Mouse (Mus musculus): ENCODE measurements at regions not wholly inside any gene's neighbourhood (a gene's known extent, or its start where the extent isn't known, plus 50 kb on each side); places are given as distances from the start of the nearest gene placed in this dataset.

GRCm38 (mm10) chr19:15047306-15047868 is 449.5 kb upstream of the Tle4 start:
- Histone ChIP-seq H3K4me1 (ENCODE audit: control insufficient read depth, insufficient read depth, low read length) (no peaks in the 10 kb centered on the region), H3K4me3 (ENCODE audit: insufficient read depth, low read depth, low read length) (no peak overlapping the region), H3K27ac (ENCODE audit: insufficient read depth, low read depth, low read length) (no peak overlapping the region)
- 77% methylated on average over 4 of the region's 4 CpGs for whole genome bisulfite sequencing
- TF ChIP-seq POLR2A (IDR thresholded peaks at IDR 0.05; ENCODE audit: insufficient read depth, low read depth, low read length) (no peak), CTCF (IDR thresholded peaks at IDR 0.05; ENCODE audit: insufficient read depth, low read depth, low read length) (no peak)

- Histone ChIP-seq H3K4me1 (ENCODE audit: control insufficient read depth, insufficient read depth, low read length) (no peaks in the 10 kb centered on the region), H3K4me3 (ENCODE audit: insufficient read depth, low read depth, low read length) (no peak overlapping the region), H3K27ac (ENCODE audit: insufficient read depth, low read depth, low read length) (no peak overlapping the region)
- 2% methylated on average over 3 of the region's 3 CpGs for WGBS
- TF ChIP-seq CTCF (IDR thresholded peaks at IDR 0.05; ENCODE audit: insufficient read depth, low read depth, low read length) (peak; percentile 75), POLR2A (IDR thresholded peaks at IDR 0.05; ENCODE audit: insufficient read depth, low read depth, low read length) (no peak)
Measured at GRCm38 (mm10) chr19:15035554-15035953, 437.7 kb upstream of the Tle4 start.

GRCm38 (mm10) chr19:15033921-15034320 is 436.1 kb upstream of the Tle4 start:
- Histone ChIP-seq H3K27ac (ENCODE audit: insufficient read depth, low read depth, low read length) (no peak overlapping the region), H3K4me1 (ENCODE audit: control insufficient read depth, insufficient read depth, low read length) (no peaks in the 10 kb centered on the region), H3K4me3 (ENCODE audit: insufficient read depth, low read depth, low read length) (no peak overlapping the region)
- TF ChIP-seq POLR2A (IDR thresholded peaks at IDR 0.05; ENCODE audit: insufficient read depth, low read depth, low read length) = no peak
- TF ChIP-seq CTCF (IDR thresholded peaks at IDR 0.05; ENCODE audit: insufficient read depth, low read depth, low read length) = no peak
- 87% methylated on average over 8 of the region's 8 CpGs for WGBS

- 92% methylated on average over 5 of the region's 5 CpGs for WGBS
- Histone ChIP-seq H3K27ac (ENCODE audit: insufficient read depth, low read depth, low read length) (no peak overlapping the region), H3K4me3 (ENCODE audit: insufficient read depth, low read depth, low read length) (no peak overlapping the region), H3K4me1 (ENCODE audit: control insufficient read depth, insufficient read depth, low read length) (no peaks in the 10 kb centered on the region)
- no peak for TF ChIP-seq CTCF (IDR thresholded peaks at IDR 0.05; ENCODE audit: insufficient read depth, low read depth, low read length)
- TF ChIP-seq POLR2A (IDR thresholded peaks at IDR 0.05; ENCODE audit: insufficient read depth, low read depth, low read length) = no peak
Measured at GRCm38 (mm10) chr19:15033396-15033795, 435.5 kb upstream of the Tle4 start.

- no peak overlapping the region for H3K27ac ChIP-seq (ENCODE audit: insufficient read depth, low read depth, low read length)
- TF ChIP-seq POLR2A (IDR thresholded peaks at IDR 0.05; ENCODE audit: insufficient read depth, low read depth, low read length) (no peak), CTCF (IDR thresholded peaks at IDR 0.05; ENCODE audit: insufficient read depth, low read depth, low read length) (no peak)
- no peaks in the 10 kb centered on the region for H3K4me1 ChIP-seq (ENCODE audit: control insufficient read depth, insufficient read depth, low read length)
- WGBS = 94% methylated on average over 9 of the region's 9 CpGs
- H3K4me3 ChIP-seq (ENCODE audit: insufficient read depth, low read depth, low read length) = no peak overlapping the region
Measured at GRCm38 (mm10) chr19:15032297-15032947, 434.6 kb upstream of the Tle4 start.

- Histone ChIP-seq H3K27ac (ENCODE audit: insufficient read depth, low read depth, low read length) (no peak overlapping the region), H3K4me3 (ENCODE audit: insufficient read depth, low read depth, low read length) (no peak overlapping the region), H3K4me1 (ENCODE audit: control insufficient read depth, insufficient read depth, low read length) (no peaks in the 10 kb centered on the region)
- TF ChIP-seq CTCF (IDR thresholded peaks at IDR 0.05; ENCODE audit: insufficient read depth, low read depth, low read length) = no peak
- TF ChIP-seq POLR2A (IDR thresholded peaks at IDR 0.05; ENCODE audit: insufficient read depth, low read depth, low read length) = no peak
Measured at GRCm38 (mm10) chr19:15031483-15031882, 433.6 kb upstream of the Tle4 start.

- Histone ChIP-seq H3K27ac (ENCODE audit: insufficient read depth, low read depth, low read length) (no peak overlapping the region), H3K4me1 (ENCODE audit: control insufficient read depth, insufficient read depth, low read length) (no peaks in the 10 kb centered on the region), H3K4me3 (ENCODE audit: insufficient read depth, low read depth, low read length) (no peak overlapping the region)
- TF ChIP-seq POLR2A (IDR thresholded peaks at IDR 0.05; ENCODE audit: insufficient read depth, low read depth, low read length) (no peak), CTCF (IDR thresholded peaks at IDR 0.05; ENCODE audit: insufficient read depth, low read depth, low read length) (no peak)
- 80% methylated on average over 3 of the region's 3 CpGs for WGBS
Measured at GRCm38 (mm10) chr19:15003596-15003995, 405.7 kb upstream of the Tle4 start.

- TF ChIP-seq CTCF (IDR thresholded peaks at IDR 0.05; ENCODE audit: insufficient read depth, low read depth, low read length) = no peak
- TF ChIP-seq POLR2A (IDR thresholded peaks at IDR 0.05; ENCODE audit: insufficient read depth, low read depth, low read length) = no peak
- 89% methylated on average over 2 of the region's 2 CpGs for WGBS
- H3K27ac ChIP-seq (ENCODE audit: insufficient read depth, low read depth, low read length) = no peak overlapping the region
- no peak overlapping the region for H3K4me3 ChIP-seq (ENCODE audit: insufficient read depth, low read depth, low read length)
- H3K4me1 ChIP-seq (ENCODE audit: control insufficient read depth, insufficient read depth, low read length) = no peaks in the 10 kb centered on the region
Measured at GRCm38 (mm10) chr19:14993344-14993743, 395.5 kb upstream of the Tle4 start.

- Histone ChIP-seq H3K4me3 (ENCODE audit: insufficient read depth, low read depth, low read length) (no peak overlapping the region), H3K27ac (ENCODE audit: insufficient read depth, low read depth, low read length) (no peak overlapping the region), H3K4me1 (ENCODE audit: control insufficient read depth, insufficient read depth, low read length) (no peaks in the 10 kb centered on the region)
- no peak for TF ChIP-seq POLR2A (IDR thresholded peaks at IDR 0.05; ENCODE audit: insufficient read depth, low read depth, low read length)
- TF ChIP-seq CTCF (IDR thresholded peaks at IDR 0.05; ENCODE audit: insufficient read depth, low read depth, low read length) = no peak
- 63% methylated on average over 1 of the region's 1 CpGs for WGBS
Measured at GRCm38 (mm10) chr19:14970161-14970560, 372.3 kb upstream of the Tle4 start.
